Mouse (Mus musculus): ENCODE data around the gene Rab37. TPM values are rescaled to one million over a fixed set of nuclear protein-coding genes. Genes with fewer than 3 reads are reported as not detected.
A peak's percentile ranks its signal among the peaks of the same experiment; 100 is the strongest.

The Rab37 gene
- polyA plus RNA-seq, 1 experiment = 1.3 TPM

- TF ChIP-seq GATA1 (IDR thresholded peaks at IDR 0.05; ENCODE audit: low read length) = no peak
Measured at GRCm38 (mm10) chr11:115187224-115187639, 96.0 kb downstream of the Rab37 start, which contains the start of gene Tmem104. Gene Tmem104, plus strand, starts transcription at chr11:115187487.

- no peak for TF ChIP-seq GATA1 (IDR thresholded peaks at IDR 0.05; ENCODE audit: low read length)
Measured at GRCm38 (mm10) chr11:115187693-115188092, 96.5 kb downstream of the Rab37 start, which contains the start of gene Nat9. Gene Nat9, minus strand, starts transcription at chr11:115187859.

- TF ChIP-seq GATA1 (IDR thresholded peaks at IDR 0.05; ENCODE audit: low read length) = no peak
Measured at GRCm38 (mm10) chr11:115188539-115189231, 97.5 kb downstream of the Rab37 start.

- TF ChIP-seq GATA1 (IDR thresholded peaks at IDR 0.05; ENCODE audit: low read length) = no peak
Measured at GRCm38 (mm10) chr11:115189304-115189703, 98.1 kb downstream of the Rab37 start.

- no peak for TF ChIP-seq GATA1 (IDR thresholded peaks at IDR 0.05; ENCODE audit: low read length)
Measured at GRCm38 (mm10) chr11:115192180-115192579, 100.9 kb downstream of the Rab37 start.

GRCm38 (mm10) chr11:115194693-115195092, 103.5 kb downstream of the Rab37 start:
- TF ChIP-seq GATA1 (IDR thresholded peaks at IDR 0.05; ENCODE audit: low read length) = peak; percentile 71

- TF ChIP-seq GATA1 (IDR thresholded peaks at IDR 0.05; ENCODE audit: low read length) = peak; percentile 20
Measured at GRCm38 (mm10) chr11:115195933-115196332, 104.7 kb downstream of the Rab37 start.

GRCm38 (mm10) chr11:115197558-115197957, 106.3 kb downstream of the Rab37 start:
- no peak for TF ChIP-seq GATA1 (IDR thresholded peaks at IDR 0.05; ENCODE audit: low read length)

GRCm38 (mm10) chr11:115198932-115199384, 107.7 kb downstream of the Rab37 start:
- no peak for TF ChIP-seq GATA1 (IDR thresholded peaks at IDR 0.05; ENCODE audit: low read length)

GRCm38 (mm10) chr11:115200520-115200919, 109.3 kb downstream of the Rab37 start:
- TF ChIP-seq GATA1 (IDR thresholded peaks at IDR 0.05; ENCODE audit: low read length) = no peak

- TF ChIP-seq GATA1 (IDR thresholded peaks at IDR 0.05; ENCODE audit: low read length) = no peak
Measured at GRCm38 (mm10) chr11:115202316-115202715, 111.1 kb downstream of the Rab37 start.

GRCm38 (mm10) chr11:115202756-115203155, 111.5 kb downstream of the Rab37 start:
- no peak for TF ChIP-seq GATA1 (IDR thresholded peaks at IDR 0.05; ENCODE audit: low read length)

- TF ChIP-seq GATA1 (IDR thresholded peaks at IDR 0.05; ENCODE audit: low read length) = no peak
Measured at GRCm38 (mm10) chr11:115208126-115208525, 116.9 kb downstream of the Rab37 start.

- TF ChIP-seq GATA1 (IDR thresholded peaks at IDR 0.05; ENCODE audit: low read length) = no peak
Measured at GRCm38 (mm10) chr11:115208776-115209732, 117.8 kb downstream of the Rab37 start.

GRCm38 (mm10) chr11:115209958-115210357, 118.7 kb downstream of the Rab37 start:
- TF ChIP-seq GATA1 (IDR thresholded peaks at IDR 0.05; ENCODE audit: low read length) = no peak

Other genes with a start within 250 kb of the Rab37 start
- gene Gprc5c, start 240.3 kb upstream of the Rab37 start, polyA plus RNA-seq (2012) = not detected in 2 replicates
- not detected in 2 replicates for gene Cd300a, start 201.4 kb upstream of the Rab37 start, polyA plus RNA-seq (2012)
- not detected in 2 replicates for gene Cd300lb, start 157.0 kb upstream of the Rab37 start, polyA plus RNA-seq (2012)
- gene Cd300c, start 122.3 kb upstream of the Rab37 start, polyA plus RNA-seq (2012) = not detected in 2 replicates
- gene Cd300ld, start 101.5 kb upstream of the Rab37 start, polyA plus RNA-seq (2012) = not detected in 2 replicates
- not detected in 2 replicates for gene Cd300c2, start 89.6 kb upstream of the Rab37 start, polyA plus RNA-seq (2012)
- not detected in 2 replicates for gene Cd300ld2, start 75.2 kb upstream of the Rab37 start, polyA plus RNA-seq (2012)
- gene Cd300ld4, start 64.4 kb upstream of the Rab37 start, polyA plus RNA-seq (2012) = not detected in 2 replicates
- gene Cd300ld5, start 53.7 kb upstream of the Rab37 start, polyA plus RNA-seq (2012) = not detected in 2 replicates
- gene Cd300ld3, start 43.0 kb upstream of the Rab37 start, polyA plus RNA-seq (2012) = not detected in 2 replicates
- not detected in 2 replicates for gene Cd300e, start 29.3 kb upstream of the Rab37 start, polyA plus RNA-seq (2012)
- not detected in 2 replicates for gene Cd300lf, start 42.6 kb downstream of the Rab37 start, polyA plus RNA-seq (2012)
- 237 and 268 TPM in 2 replicates for gene Slc9a3r1, start 71.9 kb downstream of the Rab37 start, polyA plus RNA-seq (2012)
- 19.0 and 20.7 TPM in 2 replicates for gene Tmem104, start 96.1 kb downstream of the Rab37 start, polyA plus RNA-seq (2012)
- 33.7 and 35.0 TPM in 2 replicates for gene Nat9, start 96.4 kb downstream of the Rab37 start, polyA plus RNA-seq (2012)
- not detected in 2 replicates for gene Grin2c, start 175.8 kb downstream of the Rab37 start, polyA plus RNA-seq (2012)
- gene Fdxr, start 185.6 kb downstream of the Rab37 start, polyA plus RNA-seq (2012) = 43.5 and 49.9 TPM in 2 replicates
- gene Fads6, start 206.2 kb downstream of the Rab37 start, polyA plus RNA-seq (2012) = not detected in 2 replicates
- not detected in 2 replicates for gene Otop2, start 215.7 kb downstream of the Rab37 start, polyA plus RNA-seq (2012)
- gene Ush1g, start 230.6 kb downstream of the Rab37 start, polyA plus RNA-seq (2012) = not detected in 2 replicates
- not detected in 2 replicates for gene Otop3, start 243.3 kb downstream of the Rab37 start, polyA plus RNA-seq (2012)

Measured in G1E-ER4 (cell line).